9 mouse cellular contexts compared by ENCODE assay signal in genomic region chr2:75660255-75660948, GRCm38 (mm10). TPM values are rescaled to one million over a fixed set of nuclear protein-coding genes. Genes with fewer than 3 reads are reported as not detected.
DNase-seq lines count a peak whose midpoint lies in the region; ATAC-seq and TF ChIP-seq lines count a peak whose summit lies in the region.
"Had no signal": no experiment of that assay in that cellular context is flagged by ENCODE, and none has a peak within 500 bp of the region (broad histone marks: within the 10 kb centered on the region; RNA-seq: fewer than 3 reads in every experiment).

No protein-coding gene starts in this region.

- no peaks in the 10 kb centered on the region for H3K9me3 ChIP-seq in heart, embryonic 12.5 days (replicated peaks)
- H3K9me3 ChIP-seq in ES-E14 (ENCODE audit: control insufficient read depth, insufficient read depth, low read depth, low read length), result no peaks in the 10 kb centered on the region
- no peaks in the 10 kb centered on the region for H3K9me3 ChIP-seq in heart, embryonic 16.5 days (replicated peaks; ENCODE audit: control insufficient read depth, low read length)

- H3K4me2 ChIP-seq in heart, embryonic 12.5 days, result peak overlapping the region; percentile 97
- peak overlapping the region; percentile 86 for H3K4me2 ChIP-seq in heart, embryonic 16.5 days (ENCODE audit: low read depth, low read length)

- WGBS in heart, embryonic 12.5 days, result 3% methylated on average over 15 of the region's 15 CpGs
- WGBS in heart, embryonic 16.5 days, result 3% methylated on average over 15 of the region's 15 CpGs
- WGBS in macrophage (ENCODE audit: missing documents), result 5% methylated on average over 14 of the region's 15 CpGs

- peak overlapping the region; percentile 99 for H3K27ac ChIP-seq in heart, embryonic 12.5 days (ENCODE audit: poor library complexity, severe bottlenecking)
- H3K27ac ChIP-seq in ES-E14 (ENCODE audit: insufficient read depth, low read depth, low read length, poor library complexity, severe bottlenecking) (peak overlapping the region; percentile 99), macrophage (peak overlapping the region; percentile 84)
- H3K27ac ChIP-seq in heart, embryonic 16.5 days (ENCODE audit: low read length), result peak overlapping the region; percentile 99

- no peak for DNase-seq in heart, adult 18-20 months
- DNase-seq in ES-E14 (ENCODE audit: low read depth, low spot score), result no peak
- no peak for DNase-seq in frontal cortex, postnatal 14 days (ENCODE audit: low spot score in 2 of 2)
- no peak for DNase-seq in B cell, adult 2 months
- DNase-seq in left cerebral cortex, postnatal 36 days (ENCODE audit: low spot score in 2 of 2), result no peak

- no peaks in the 10 kb centered on the region for H3K27me3 ChIP-seq in heart, embryonic 12.5 days (replicated peaks)
- H3K27me3 ChIP-seq in heart, embryonic 16.5 days (ENCODE audit: control insufficient read depth, insufficient read depth, low read length), result no peaks in the 10 kb centered on the region
- H3K27me3 ChIP-seq: Patski had no signal

- H3K4me1 ChIP-seq in heart, embryonic 12.5 days (replicated peaks), result peaks cover 18% of the 10 kb centered on the region
- H3K4me1 ChIP-seq in ES-E14 (ENCODE audit: control insufficient read depth in 2 of 2, insufficient read depth in 2 of 2, low read length in 2 of 2, poor library complexity in 1 of 2), result peaks cover 5 to 9% of the 10 kb centered on the region in 2 experiments; a peak in 2 of 4 replicates
- H3K4me1 ChIP-seq in heart, embryonic 16.5 days (ENCODE audit: control insufficient read depth, insufficient read depth, low read length), result peaks cover 16% of the 10 kb centered on the region

- intact Hi-C loops in left cerebral cortex, postnatal 36 days (cut with DNase I), result loop anchor here (5.0 kb wide), 1 partner anchor 122 kb away; no protein-coding TSS in a partner anchor

- peaks cover 63% of the 10 kb centered on the region for H3K79me2 ChIP-seq in macrophage (ENCODE audit: inconsistent target)

- peak overlapping the region; percentile 99 for H3K4me3 ChIP-seq in heart, embryonic 12.5 days
- peak overlapping the region; percentile 91 to 95 for H3K4me3 ChIP-seq in ES-E14 (ENCODE audit: insufficient read depth in 1 of 2, low read depth in 1 of 2, low read length in 2 of 2, poor library complexity in 1 of 2, severe bottlenecking in 1 of 2)
- peak overlapping the region; percentile 93 for H3K4me3 ChIP-seq in heart, embryonic 16.5 days (ENCODE audit: low read length)
- H3K4me3 ChIP-seq in macrophage (ENCODE audit: inconsistent target), result peak overlapping the region; percentile 87

- peak overlapping the region; percentile 100 for H3K9ac ChIP-seq in heart, embryonic 12.5 days
- peak overlapping the region; percentile 100 for H3K9ac ChIP-seq in ES-E14 (ENCODE audit: insufficient read depth, low read depth, low read length, poor library complexity, severe bottlenecking)
- H3K9ac ChIP-seq in heart, embryonic 16.5 days (ENCODE audit: low read length), result peak overlapping the region; percentile 99

- in situ Hi-C loops in ES-E14 (cut with MboI; ENCODE audit: low sequenced_read_pairs in 2 of 2, unreplicated experiment in 2 of 2), result no loop called here

- ATAC-seq in heart, embryonic 12.5 days (ENCODE audit: insufficient number of reproducible peaks, low FRiP score), result no peak
- no peak for ATAC-seq in heart, embryonic 16.5 days (replicated peaks; ENCODE audit: extremely low read depth, insufficient read depth, low FRiP score)

- H3K36me3 ChIP-seq in heart, embryonic 12.5 days, result peaks cover 29% of the 10 kb centered on the region
- H3K36me3 ChIP-seq in ES-E14 (ENCODE audit: control insufficient read depth, insufficient read depth, low read length, poor library complexity, severe bottlenecking), result peaks cover 24% of the 10 kb centered on the region
- H3K36me3 ChIP-seq in heart, embryonic 16.5 days (ENCODE audit: control insufficient read depth, insufficient read depth), result peaks cover 22% of the 10 kb centered on the region
- peaks cover 22% of the 10 kb centered on the region; the same call in 1 of the 2 replicates for H3K36me3 ChIP-seq in macrophage (ENCODE audit: inconsistent target)

TF ChIP-seq in ES-E14, 5 proteins besides CTCF, POLR2A, EP300 and RAD21:
- TF ChIP-seq MAFK (IDR thresholded peaks at IDR 0.05; ENCODE audit: insufficient read depth, low read depth, low read length) (no peak), ZC3H11A (IDR thresholded peaks at IDR 0.05; ENCODE audit: borderline replicate concordance, low read depth, low read length) (no peak), HCFC1 (IDR thresholded peaks at IDR 0.05; ENCODE audit: borderline replicate concordance, insufficient read depth, low read length) (no peak), ZNF384 (IDR thresholded peaks at IDR 0.05; ENCODE audit: low read depth, low read length) (no peak), CHD2 (IDR thresholded peaks at IDR 0.05; ENCODE audit: low read depth, low read length) (no peak)

RNA-seq across cellular contexts. Expression of gene Hnrnpa3, which starts 1.3 kb away (rescaled TPM):
- polyA plus RNA-seq in heart, embryonic 12.5 days (2016; fragmentation: Nextera tagmentation; extraction: Ambion mirVana), result 221 and 233 TPM in 2 replicates
- total RNA-seq in heart, adult 18-20 months (2021), result 100 to 1,000 TPM; 157 to 174 TPM
- total RNA-seq in ES-E14 (2012; rRNA removed), result 101 and 166 TPM in 2 replicates
- 139 and 182 TPM in 2 replicates for polyA plus RNA-seq in heart, embryonic 16.5 days (2015; fragmentation: Nextera tagmentation; extraction: Ambion mirVana)
- 100 to 1,000 TPM; 404 to 869 (median 663) TPM for total RNA-seq in macrophage (2018; cell fraction: chromatin; rRNA removed)
- total RNA-seq in macrophage (2018; cell fraction: cytosol; rRNA removed), result 100 to 1,000 TPM; 291 to 595 (median 415) TPM
- 100 to 1,000 TPM; 332 to 659 (median 518) TPM for total RNA-seq in macrophage (2018; cell fraction: nucleus; rRNA removed)
- polyA plus RNA-seq in macrophage (2018), result 346 to 1,286 TPM (median 601 TPM) in 3 replicates
- 100 to 1,000 TPM; 260 to 274 TPM for total RNA-seq in left cerebral cortex, postnatal 36 days (2021)

RNA-seq across cellular contexts. Expression of gene Nfe2l2, which starts 44.0 kb away (rescaled TPM):
- polyA plus RNA-seq in heart, embryonic 12.5 days (2016; fragmentation: Nextera tagmentation; extraction: Ambion mirVana), result 47.9 and 48.8 TPM in 2 replicates
- total RNA-seq in heart, adult 18-20 months (2021), result 10 to 100 TPM; 58.8 to 61.7 TPM
- total RNA-seq in ES-E14 (2012; rRNA removed), result 19.8 and 28.4 TPM in 2 replicates
- polyA plus RNA-seq in heart, embryonic 16.5 days (2015; fragmentation: Nextera tagmentation; extraction: Ambion mirVana), result 58.3 and 61.3 TPM in 2 replicates
- 1,000 to 10,000 TPM in 4 of 26 experiments, 100 to 1,000 TPM in 21, 10 to 100 TPM in 1; 93.5 to 1,701 (median 398) TPM for total RNA-seq in macrophage (2018; cell fraction: chromatin; rRNA removed)
- total RNA-seq in macrophage (2018; cell fraction: cytosol; rRNA removed), result 100 to 1,000 TPM; 118 to 679 (median 362) TPM
- total RNA-seq in macrophage (2018; cell fraction: nucleus; rRNA removed), result 1,000 to 10,000 TPM in 5 of 26 experiments, 100 to 1,000 TPM in 21; 190 to 1,621 (median 565) TPM
- 189 to 430 TPM (median 388 TPM) in 3 replicates for polyA plus RNA-seq in macrophage (2018)
- 10 to 100 TPM; 11.7 to 12.3 TPM for total RNA-seq in left cerebral cortex, postnatal 36 days (2021)
